Mouse (Mus musculus) cerebellum, adult 11-12 months (tissue): ENCODE measurements at regions not wholly inside any gene's neighbourhood (a gene's known extent, or its start where the extent isn't known, plus 50 kb on each side); places are given as distances from the start of the nearest gene placed in this dataset.

Experiments used
- DNase-seq: peaks from one replicate; pipeline ENCODE4 v3.0.0; 2022

GRCm38 (mm10) chr8:64542501-64542900 lies 150.4 kb downstream of the Cpe start:
- no peak for DNase-seq

DNA sequence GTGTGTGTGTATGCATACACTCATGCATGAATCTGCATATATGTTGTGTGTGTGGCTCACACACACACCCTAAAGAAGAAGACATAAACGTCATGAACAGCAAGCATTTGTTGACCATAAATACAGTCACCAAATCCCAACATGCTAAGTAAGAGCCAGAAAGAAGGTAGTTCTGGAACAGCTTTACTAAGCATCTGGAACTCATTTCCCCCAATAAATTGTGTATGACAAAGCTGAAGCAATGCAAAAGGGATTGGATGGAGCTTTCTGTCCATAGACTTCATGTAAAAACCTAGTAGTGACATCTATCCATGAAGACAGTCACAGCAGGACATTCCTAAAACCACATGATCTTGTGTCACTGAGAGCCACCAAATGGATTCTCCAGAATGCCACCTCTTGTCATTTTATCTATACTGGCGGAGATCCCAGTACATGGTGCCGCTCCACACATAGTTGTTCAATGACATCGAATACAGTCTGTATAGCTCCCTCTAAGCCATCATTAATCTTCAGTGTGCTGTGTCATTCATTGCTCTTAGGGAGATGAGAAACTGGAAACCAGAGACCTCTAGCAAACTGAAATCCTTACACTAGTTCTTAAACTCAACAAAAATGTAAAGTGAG lies 152.9 kb downstream of the Cpe start:
- no peak for DNase-seq

DNA sequence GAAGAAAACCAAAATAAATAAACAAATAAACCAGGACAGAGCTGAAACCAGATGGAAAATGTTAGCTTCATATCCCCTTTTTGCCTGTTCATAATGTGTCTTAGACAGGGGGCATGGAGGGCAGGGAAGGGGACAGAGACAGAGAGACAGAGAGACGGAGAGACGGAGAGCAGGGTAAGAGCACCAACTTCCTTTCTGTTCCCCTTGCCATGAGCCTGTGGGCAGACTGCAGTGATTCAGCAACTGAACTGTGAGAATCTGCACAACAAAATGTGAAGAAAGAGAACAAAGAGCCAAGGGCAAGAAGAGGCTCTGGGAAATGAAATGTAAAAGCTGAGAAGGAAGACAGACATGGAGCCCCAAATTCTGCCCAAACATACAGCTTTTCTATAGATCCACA lies 161.1 kb downstream of the Cpe start:
- no peak for DNase-seq

GRCm38 (mm10) chr8:64522441-64523102 lies 170.3 kb downstream of the Cpe start:
- DNase-seq, result no peak

DNA sequence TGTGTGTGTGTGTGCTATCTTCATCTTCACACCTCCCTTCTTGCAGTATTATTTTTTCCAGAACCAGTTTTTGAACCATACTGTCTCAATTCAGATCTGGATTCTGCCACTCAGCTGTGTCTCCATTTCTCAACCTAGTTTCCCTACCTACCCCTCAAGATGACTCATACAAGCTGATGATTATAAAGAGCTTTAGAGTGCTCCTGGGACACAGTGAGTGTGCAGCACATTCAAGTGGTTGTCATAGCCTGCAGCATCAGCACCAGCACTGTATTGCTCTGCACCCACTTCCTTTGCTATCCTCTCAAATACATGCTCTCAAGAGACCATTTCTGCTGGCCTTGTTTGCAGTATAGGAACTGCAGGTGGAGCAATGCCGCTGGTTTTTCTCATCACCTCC lies 173.2 kb downstream of the Cpe start:
- no peak for DNase-seq

- DNase-seq, result no peak
Measured at GRCm38 (mm10) chr8:64515923-64516322, 176.9 kb downstream of the Cpe start.

GRCm38 (mm10) chr8:64497281-64498060 lies 195.4 kb downstream of the Cpe start:
- no peak for DNase-seq

GRCm38 (mm10) chr8:64496333-64497213 lies 196.3 kb downstream of the Cpe start:
- no peak for DNase-seq

DNA sequence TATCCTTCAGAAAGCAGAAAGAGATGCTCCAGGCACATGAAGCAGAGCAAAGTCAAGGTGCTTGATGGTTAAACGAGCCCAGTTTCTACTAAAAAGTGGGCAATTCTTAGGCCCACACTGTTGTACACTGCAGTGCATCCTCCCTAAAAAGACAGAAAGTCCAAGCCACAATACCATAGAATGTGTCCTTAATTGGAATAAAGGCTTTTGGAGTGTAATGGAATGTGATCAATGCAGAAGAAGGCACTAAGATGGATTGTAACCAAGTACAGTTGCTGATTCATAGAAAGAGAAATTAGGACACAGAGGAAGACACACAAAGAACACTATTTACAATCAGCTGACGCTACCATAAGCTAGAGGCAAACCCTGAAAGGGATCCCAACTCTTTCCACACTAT lies 201.3 kb downstream of the Cpe start:
- no peak for DNase-seq

- no peak for DNase-seq
Measured at GRCm38 (mm10) chr8:64488057-64488456, 204.8 kb downstream of the Cpe start.

DNA sequence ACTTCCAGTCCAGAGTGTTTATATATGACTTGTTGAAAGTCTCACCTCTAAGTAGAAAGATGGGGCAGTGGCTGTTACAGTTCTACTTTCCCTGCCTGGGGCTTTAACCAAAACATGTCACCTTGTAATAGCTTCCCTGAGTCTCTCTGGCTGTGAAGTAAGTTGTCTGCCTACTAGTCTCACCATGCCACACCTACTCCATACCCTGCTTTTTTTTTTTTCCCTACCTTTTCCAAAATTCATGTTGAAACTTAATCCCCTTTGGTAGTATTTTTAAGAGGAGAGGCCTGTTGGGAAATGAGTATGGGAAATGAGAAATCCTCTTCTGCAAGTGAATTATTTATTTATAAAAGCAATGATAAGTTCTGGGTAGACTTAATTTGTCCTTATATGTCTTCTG lies 219.6 kb downstream of the Cpe start:
- DNase-seq, result no peak

DNA sequence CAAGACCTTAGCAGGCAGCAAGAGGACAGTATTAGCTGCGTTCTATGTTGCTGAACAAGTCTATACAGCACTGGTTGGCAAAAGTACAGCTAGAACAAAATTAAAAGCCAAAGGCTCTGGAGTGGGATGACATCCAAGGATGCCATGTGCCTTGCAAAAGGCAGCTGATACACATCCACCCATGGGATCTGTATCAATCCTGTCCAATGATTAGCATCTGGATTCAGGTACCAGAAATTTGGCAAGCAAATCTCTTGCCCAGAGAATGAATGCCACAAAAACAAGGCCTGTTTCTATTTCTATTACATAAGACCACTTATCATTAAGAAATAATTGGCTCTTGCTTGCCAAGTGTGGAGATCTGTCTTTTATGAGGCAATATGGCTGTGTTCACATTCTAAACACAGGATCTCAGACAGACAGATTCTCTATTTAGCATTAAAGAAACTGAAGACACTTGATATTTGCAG lies 220.0 kb downstream of the Cpe start:
- DNase-seq, result no peak

DNA sequence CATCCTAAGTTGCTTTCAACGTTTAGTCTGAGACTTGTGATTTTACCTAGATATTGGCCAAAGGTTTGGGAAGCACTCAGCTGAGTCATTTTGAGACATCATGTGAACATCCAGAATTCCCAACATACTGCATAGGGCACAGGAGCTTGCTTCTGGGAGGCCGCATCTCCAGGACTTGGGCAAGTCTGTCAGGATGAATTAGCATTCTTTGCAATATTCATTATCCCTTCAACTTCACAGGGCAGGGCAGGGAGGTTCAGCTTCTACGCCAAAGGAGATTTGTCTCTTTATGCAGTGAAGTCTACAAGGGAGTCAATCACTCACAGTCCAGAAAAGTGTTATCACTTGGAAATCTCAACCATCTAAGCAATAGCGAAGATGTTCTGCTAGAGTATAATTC lies 231.7 kb downstream of the Cpe start:
- no peak for DNase-seq

DNA sequence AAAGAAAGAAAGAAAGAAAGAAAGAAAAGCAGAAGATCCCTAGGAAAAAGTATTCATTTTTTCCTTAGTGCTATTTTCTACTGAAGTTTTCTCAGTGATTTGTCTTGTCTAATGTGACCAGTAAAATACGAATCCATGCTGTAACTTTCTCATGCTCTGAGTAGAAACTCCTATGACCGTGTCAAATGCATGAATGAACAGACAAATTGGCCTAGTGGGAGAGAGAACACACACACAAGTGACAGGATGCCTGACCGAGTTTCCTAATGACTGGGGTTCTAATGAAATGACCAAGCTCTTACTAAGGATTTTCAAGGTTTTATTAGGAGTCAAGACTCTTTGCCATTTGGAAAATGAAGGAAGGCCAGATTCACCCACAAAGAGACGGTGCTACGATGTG lies 235.9 kb downstream of the Cpe start:
- no peak for DNase-seq

GRCm38 (mm10) chr8:64454736-64455135 lies 238.1 kb downstream of the Cpe start:
- DNase-seq, result no peak

GRCm38 (mm10) chr8:64445366-64445765 lies 239.3 kb upstream of the Tll1 start:
- DNase-seq, result no peak

- no peak for DNase-seq
Measured at GRCm38 (mm10) chr8:64444429-64444828, 238.4 kb upstream of the Tll1 start.

- no peak for DNase-seq
Measured at GRCm38 (mm10) chr8:64438489-64438888, 232.4 kb upstream of the Tll1 start.

DNA sequence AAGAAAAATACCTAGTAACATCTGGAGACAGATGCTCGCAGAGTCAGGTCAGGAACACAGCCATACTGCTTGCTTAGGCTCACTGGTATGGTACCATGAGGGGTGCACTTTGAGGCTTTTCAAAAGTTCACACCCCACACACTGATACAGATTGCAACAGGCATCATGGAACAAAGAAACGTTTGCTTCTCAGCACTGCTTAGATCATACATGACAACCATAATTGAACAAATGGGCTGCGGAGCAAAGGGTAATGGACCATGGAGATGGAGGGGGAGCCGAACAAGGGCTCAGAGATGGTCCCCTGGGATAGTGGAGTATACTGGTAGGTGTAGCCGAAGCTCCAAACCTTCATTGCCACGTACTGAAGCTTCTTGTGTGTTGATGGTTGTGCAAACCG lies 228.6 kb upstream of the Tll1 start:
- DNase-seq, result no peak

DNA sequence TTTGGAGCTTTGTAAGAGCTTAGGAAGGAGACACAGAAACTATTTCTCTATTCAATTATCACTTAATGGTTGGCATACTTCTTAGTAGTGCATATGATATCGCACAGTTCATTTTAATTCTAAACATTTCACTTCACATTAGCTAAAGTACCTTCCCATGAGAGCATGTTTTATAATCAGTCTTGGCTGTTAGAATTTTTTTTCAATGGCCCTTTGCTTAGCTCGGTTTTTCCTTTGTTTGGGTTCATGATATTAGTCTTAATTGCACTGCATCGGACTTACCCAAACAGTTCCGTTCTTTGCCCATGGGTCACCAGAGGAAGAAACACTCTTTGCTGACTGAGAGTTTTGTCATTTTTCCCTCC lies 216.8 kb upstream of the Tll1 start:
- DNase-seq, result no peak

GRCm38 (mm10) chr8:64422200-64422849 lies 216.3 kb upstream of the Tll1 start:
- no peak for DNase-seq

- no peak for DNase-seq
Measured at GRCm38 (mm10) chr8:64421502-64422199, 215.6 kb upstream of the Tll1 start.
